ENCODE assay signal across 8 mouse cellular contexts in genomic region chr5:103752665-103753510, GRCm38 (mm10).
A peak's percentile ranks its signal among the peaks of the same experiment; 100 is the strongest.
DNase-seq lines count a peak whose midpoint lies in the region; ATAC-seq lines count a peak whose summit lies in the region.

No protein-coding gene starts in this region.

- H3K4me3 ChIP-seq in brown adipose tissue, adult 24 weeks (ENCODE audit: insufficient read depth, low read depth, low read length), result peak overlapping the region; percentile 96
- peak overlapping the region; percentile 56 for H3K4me3 ChIP-seq in forebrain, embryonic 13.5 days
- peak overlapping the region; percentile 81 for H3K4me3 ChIP-seq in hindbrain, embryonic 14.5 days (replicated peaks; ENCODE audit: low read length)
- H3K4me3 ChIP-seq in liver, embryonic 12.5 days, result peak overlapping the region; percentile 83

- H3K9me3 ChIP-seq in forebrain, embryonic 13.5 days (replicated peaks), result no peaks in the 10 kb centered on the region
- H3K9me3 ChIP-seq in hindbrain, embryonic 14.5 days (ENCODE audit: control insufficient read depth, low read length), result no peaks in the 10 kb centered on the region
- H3K9me3 ChIP-seq in liver, embryonic 12.5 days (replicated peaks), result no peaks in the 10 kb centered on the region

- H3K4me2 ChIP-seq in forebrain, embryonic 13.5 days, result peak overlapping the region; percentile 70
- peak overlapping the region; percentile 76 for H3K4me2 ChIP-seq in hindbrain, embryonic 14.5 days (replicated peaks)
- H3K4me2 ChIP-seq in liver, embryonic 12.5 days, result peak overlapping the region; percentile 95

- peak; percentile 28 to 39 for DNase-seq in layer of hippocampus, postnatal 10 days (ENCODE audit: low spot score in 2 of 2)
- DNase-seq in layer of hippocampus, postnatal 25 days (ENCODE audit: extremely low spot score in 1 of 2, low spot score in 1 of 2), result no peak
- DNase-seq in hindbrain, embryonic 14.5 days (ENCODE audit: low spot score), result no peak
- peak; percentile 42 to 49 for DNase-seq in thymus, postnatal 10 days (ENCODE audit: low spot score in 2 of 2)

- H3K27me3 ChIP-seq in forebrain, embryonic 13.5 days, result peaks cover 13% of the 10 kb centered on the region
- peaks cover 7% of the 10 kb centered on the region; the same call in 1 of the 2 replicates for H3K27me3 ChIP-seq in hindbrain, embryonic 14.5 days (ENCODE audit: control insufficient read depth, insufficient read depth, low read length)
- no peaks in the 10 kb centered on the region for H3K27me3 ChIP-seq in liver, embryonic 12.5 days (replicated peaks)

- peaks cover 6% of the 10 kb centered on the region for H3K4me1 ChIP-seq in brown adipose tissue, adult 24 weeks (ENCODE audit: control insufficient read depth, insufficient read depth, insufficient read length, low read length)
- peaks cover 14% of the 10 kb centered on the region for H3K4me1 ChIP-seq in forebrain, embryonic 13.5 days
- H3K4me1 ChIP-seq in hindbrain, embryonic 14.5 days (replicated peaks; ENCODE audit: control insufficient read depth, insufficient read depth, low read length), result 0 out of 2 replicates have a peak, but pooled peaks cover 7% of the 10 kb centered on the region
- H3K4me1 ChIP-seq in liver, embryonic 12.5 days, result peaks cover 56% of the 10 kb centered on the region

- ATAC-seq in forebrain, embryonic 13.5 days, result 0 out of 2 replicates have a peak, but pooled peaks have one; percentile 17
- ATAC-seq in hindbrain, embryonic 14.5 days (ENCODE audit: low FRiP score), result no peak
- ATAC-seq in liver, embryonic 12.5 days, result peak; percentile 64
- peak; percentile 45 for ATAC-seq in monocyte, adult 5-6 weeks (replicated peaks; ENCODE audit: insufficient number of reproducible peaks, low FRiP score, low TSS enrichment, poor library complexity, severe bottlenecking)

- no peaks in the 10 kb centered on the region for H3K36me3 ChIP-seq in forebrain, embryonic 13.5 days (ENCODE audit: poor library complexity, severe bottlenecking)
- H3K36me3 ChIP-seq in hindbrain, embryonic 14.5 days (replicated peaks; ENCODE audit: control insufficient read depth, insufficient read depth), result no peaks in the 10 kb centered on the region
- peaks cover 20% of the 10 kb centered on the region for H3K36me3 ChIP-seq in liver, embryonic 12.5 days

- peak overlapping the region; percentile 97 for H3K27ac ChIP-seq in brown adipose tissue, adult 24 weeks (replicated peaks; ENCODE audit: low read depth, low read length)
- H3K27ac ChIP-seq in forebrain, embryonic 13.5 days, result no peak overlapping the region
- H3K27ac ChIP-seq in hindbrain, embryonic 14.5 days, result peak overlapping the region; percentile 81; the same call in 1 of the 2 replicates
- peak overlapping the region; percentile 100 for H3K27ac ChIP-seq in liver, embryonic 12.5 days

- H3K9ac ChIP-seq in forebrain, embryonic 13.5 days, result peak overlapping the region; percentile 67
- H3K9ac ChIP-seq in hindbrain, embryonic 14.5 days, result peak overlapping the region; percentile 68
- peak overlapping the region; percentile 94 for H3K9ac ChIP-seq in liver, embryonic 12.5 days

- WGBS in forebrain, embryonic 13.5 days, result 5% methylated on average over 23 of the region's 23 CpGs
- WGBS in hindbrain, embryonic 14.5 days, result 4% methylated on average over 23 of the region's 23 CpGs
- WGBS in liver, embryonic 12.5 days (ENCODE audit: insufficient replicate concordance), result under 1% methylated on average over 23 of the region's 23 CpGs

Comparison
In these comparisons a context has a peak if more than half of its experiments do, and no peak if none do; other contexts are left out.
1. DNase-seq: peak in layer of hippocampus, postnatal 10 days (2 of 2) and thymus, postnatal 10 days (2 of 2); none in layer of hippocampus, postnatal 25 days (0 of 2) and hindbrain, embryonic 14.5 days (single experiment).
2. Peak in every context shown above with its lines, with median percentiles within 50 percentile points of each other: H3K4me3 ChIP-seq, H3K4me2 ChIP-seq and H3K9ac ChIP-seq.